Mouse (Mus musculus): ENCODE data around the gene Akap2.

DNA sequence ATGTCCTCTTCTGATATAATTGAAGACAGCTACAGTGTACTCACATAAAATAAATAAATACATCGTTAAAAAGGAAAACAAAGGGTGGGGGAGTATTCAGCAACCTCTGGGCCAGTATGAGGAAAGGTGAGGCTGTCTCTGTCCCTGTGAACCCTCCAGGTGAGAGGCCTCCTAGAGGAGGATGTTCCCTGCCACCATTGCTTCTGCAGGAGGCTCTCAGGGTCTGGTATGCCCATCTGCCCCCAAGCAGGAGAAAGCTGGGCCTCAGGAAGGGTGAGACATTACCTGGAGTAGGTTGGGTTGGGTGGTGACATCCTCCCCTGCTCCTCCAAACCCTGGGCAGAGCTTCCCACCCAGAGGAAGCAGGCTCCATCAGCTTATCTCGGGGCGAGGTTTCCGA is 33.2 kb downstream of the Akap2 start:
- TF ChIP-seq POLR2A (IDR thresholded peaks at IDR 0.05; ENCODE audit: borderline replicate concordance, extremely low read depth, insufficient read depth, insufficient read length, poor library complexity, severe bottlenecking) (no peak), CTCF (IDR thresholded peaks at IDR 0.05; ENCODE audit: borderline replicate concordance, extremely low read depth, insufficient read depth, insufficient read length) (no peak)

Measured in brain, embryonic 14.5 days (tissue).